9 mouse cellular contexts compared by ENCODE assay signal in genomic region chr11:116695194-116695880, GRCm38 (mm10). TPM values are rescaled to one million over a fixed set of nuclear protein-coding genes. Genes with fewer than 3 reads are reported as not detected.
DNase-seq lines count a peak whose midpoint lies in the region; ATAC-seq lines count a peak whose summit lies in the region.
"Had no signal": no experiment of that assay in that cellular context is flagged by ENCODE, and none has a peak within 500 bp of the region (broad histone marks: within the 10 kb centered on the region; RNA-seq: fewer than 3 reads in every experiment).

No protein-coding gene starts in this region.

- H3K36me3 ChIP-seq in heart, embryonic 13.5 days: no peaks in the 10 kb centered on the region
- H3K36me3 ChIP-seq in limb, embryonic 11.5 days (ENCODE audit: control insufficient read depth, insufficient read depth, low read length): no peaks in the 10 kb centered on the region
- H3K36me3 ChIP-seq: liver, embryonic 13.5 days had no signal

- WGBS in heart, embryonic 13.5 days: 31% methylated on average over 23 of the region's 23 CpGs
- 31% methylated on average over 23 of the region's 23 CpGs for WGBS in limb, embryonic 11.5 days

- H3K27ac ChIP-seq in heart, embryonic 13.5 days (replicated peaks): no peak overlapping the region
- H3K27ac ChIP-seq in limb, embryonic 11.5 days (replicated peaks; ENCODE audit: low read depth, low read length): no peak overlapping the region
- H3K27ac ChIP-seq: liver, embryonic 13.5 days had no signal

- H3K9ac ChIP-seq in heart, embryonic 13.5 days: no peak overlapping the region
- no peak overlapping the region for H3K9ac ChIP-seq in limb, embryonic 11.5 days (ENCODE audit: low read length)
- H3K9ac ChIP-seq: liver, embryonic 13.5 days had no signal

- no peak for ATAC-seq in heart, embryonic 13.5 days (ENCODE audit: extremely low read depth, insufficient number of reproducible peaks, low FRiP score, low TSS enrichment)
- ATAC-seq in limb, embryonic 11.5 days (ENCODE audit: insufficient number of reproducible peaks, low FRiP score, low TSS enrichment, low read depth): no peak
- no peak for ATAC-seq in erythroid progenitor cell, adult 5-6 weeks (replicated peaks; ENCODE audit: low FRiP score, poor library complexity, severe bottlenecking)

- H3K27me3 ChIP-seq in heart, embryonic 13.5 days (replicated peaks): peaks cover 65% of the 10 kb centered on the region
- peaks cover 27% of the 10 kb centered on the region for H3K27me3 ChIP-seq in limb, embryonic 11.5 days (ENCODE audit: control insufficient read depth, insufficient read depth, low read length)

- intact Hi-C loops in gastrocnemius, postnatal 14 days (cut with DNase I; ENCODE audit: low total_unique reads): no loop called here

- peaks cover 18% of the 10 kb centered on the region for H3K4me1 ChIP-seq in heart, embryonic 13.5 days
- H3K4me1 ChIP-seq in limb, embryonic 11.5 days (ENCODE audit: control insufficient read depth, insufficient read depth, low read length): peaks cover 9% of the 10 kb centered on the region

- H3K4me2 ChIP-seq in heart, embryonic 13.5 days: peak overlapping the region; percentile 91; the same call in 1 of the 2 replicates
- no peak overlapping the region for H3K4me2 ChIP-seq in limb, embryonic 11.5 days (ENCODE audit: low read depth, severe bottlenecking)

- peak; percentile 23 for DNase-seq in gastrocnemius, postnatal 10 days
- no peak for DNase-seq in gastrocnemius, postnatal 14 days
- DNase-seq in ES-CJ7 (ENCODE audit: low read depth, low spot score): peak; percentile 60
- DNase-seq in limb, embryonic 11.5 days (ENCODE audit: low spot score): peak; percentile 54
- no peak for DNase-seq in frontal cortex, adult 2 months (ENCODE audit: extremely low spot score in 1 of 2, low spot score in 1 of 2)
- no peak for DNase-seq in thymus, postnatal 4 days
- DNase-seq: liver, embryonic 13.5 days had no signal

- no peaks in the 10 kb centered on the region for H3K9me3 ChIP-seq in heart, embryonic 13.5 days
- H3K9me3 ChIP-seq in limb, embryonic 11.5 days (ENCODE audit: control insufficient read depth, low read length): no peaks in the 10 kb centered on the region
- H3K9me3 ChIP-seq: liver, embryonic 13.5 days had no signal

- no peak overlapping the region for H3K4me3 ChIP-seq in heart, embryonic 13.5 days
- no peak overlapping the region for H3K4me3 ChIP-seq in limb, embryonic 11.5 days (ENCODE audit: low read depth, low read length)

RNA-seq across cellular contexts. Expression of gene Cygb, which starts 41.2 kb away (rescaled TPM):
- total RNA-seq in gastrocnemius, postnatal 10 days (2021): 10 to 100 TPM; 26.6 to 30.3 TPM
- total RNA-seq in gastrocnemius, postnatal 14 days (2021): 10 to 100 TPM; 16.8 to 22.8 TPM
- polyA plus RNA-seq in heart, embryonic 13.5 days (2015; fragmentation: Nextera tagmentation; extraction: Ambion mirVana): 2.6 TPM in 2 replicates
- 2.3 and 2.8 TPM in 2 replicates for polyA plus RNA-seq in limb, embryonic 11.5 days (2014; fragmentation: Nextera tagmentation; extraction: Ambion mirVana)
- polyA plus RNA-seq in frontal cortex, adult 2 months (2012; rRNA removed): 55.3 and 57.6 TPM in 2 replicates
- total RNA-seq in erythroid progenitor cell, adult 5-6 weeks (2015; ENCODE audit: low replicate concordance): not detected in 2 replicates
- not detected in 2 replicates for total RNA-seq in erythroid progenitor cell, adult 5-6 weeks (2017; ENCODE audit: low replicate concordance)

RNA-seq across cellular contexts. Expression of gene Prcd, which starts 42.0 kb away (rescaled TPM):
- total RNA-seq in gastrocnemius, postnatal 10 days (2021): under 1 TPM in 1 of 2 experiments, not detected in 1; 0.81 TPM
- under 1 TPM; 0.49 to 0.84 TPM for total RNA-seq in gastrocnemius, postnatal 14 days (2021)
- 0.51 and 0.93 TPM in 2 replicates for polyA plus RNA-seq in heart, embryonic 13.5 days (2015; fragmentation: Nextera tagmentation; extraction: Ambion mirVana)
- polyA plus RNA-seq in limb, embryonic 11.5 days (2014; fragmentation: Nextera tagmentation; extraction: Ambion mirVana): 0.95 and 0.97 TPM in 2 replicates
- polyA plus RNA-seq in frontal cortex, adult 2 months (2012; rRNA removed): 5.7 and 6.4 TPM in 2 replicates
- total RNA-seq in erythroid progenitor cell, adult 5-6 weeks (2015; ENCODE audit: low replicate concordance): not detected in 2 replicates
- total RNA-seq in erythroid progenitor cell, adult 5-6 weeks (2017; ENCODE audit: low replicate concordance): not detected in 2 replicates

Comparison
In these comparisons a context has a peak if more than half of its experiments do, and no peak if none do; other contexts are left out.
1. DNase-seq: peak in gastrocnemius, postnatal 10 days (single experiment), ES-CJ7 (single experiment) and limb, embryonic 11.5 days (single experiment); none in gastrocnemius, postnatal 14 days (single experiment), frontal cortex, adult 2 months (0 of 2) and thymus, postnatal 4 days (single experiment).
2. RNA of gene Cygb, which starts 41.2 kb away (total RNA-seq): 26.6 to 30.3 TPM in gastrocnemius, postnatal 10 days and 16.8 to 22.8 TPM in gastrocnemius, postnatal 14 days; not detected in erythroid progenitor cell, adult 5-6 weeks; every median in the first group is over 10 times any median in the second.